Mouse (Mus musculus) megakaryocyte, adult 5-6 weeks (primary cell): ENCODE data around the gene Galnt10. TPM values are rescaled to one million over a fixed set of nuclear protein-coding genes. Genes with fewer than 3 reads are reported as not detected.

ENCODE experiments used
- total RNA-seq, 2 experiments: library from RNA; stranded (forward) in 1 of 2; stranded (reverse) in 1 of 2; fragments of 153-499, 151-499 nt in 1 of 2; fragments of 221-1000, 200-1000 nt in 1 of 2; gene quantifications; 2 replicates each; pipeline versions ENCODE4 v1.2.3 to v1.2.4; 2015 to 2017

Galnt10 gene
- total RNA-seq, 2 experiments from 2014 or later, result 16.6 to 28.7 TPM

Other genes starting within 250 kb of the Galnt10 start
- gene Fam114a2, start 126.8 kb upstream of the Galnt10 start, total RNA-seq (2015), result 40.8 and 43.6 TPM in 2 replicates
- gene Fam114a2, start 126.8 kb upstream of the Galnt10 start, total RNA-seq (2017), result 32.6 and 40.0 TPM in 2 replicates
- 39.9 and 47.9 TPM in 2 replicates for gene Mfap3, start 126.8 kb upstream of the Galnt10 start, total RNA-seq (2015)
- gene Mfap3, start 126.8 kb upstream of the Galnt10 start, total RNA-seq (2017), result 36.4 and 45.1 TPM in 2 replicates
- 23.2 and 25.0 TPM in 2 replicates for gene Sap30l, start 156.2 kb downstream of the Galnt10 start, total RNA-seq (2015)
- 17.1 and 18.6 TPM in 2 replicates for gene Sap30l, start 156.2 kb downstream of the Galnt10 start, total RNA-seq (2017)
- gene Hand1, start 187.4 kb downstream of the Galnt10 start, total RNA-seq (2015), result not detected in 2 replicates
- not detected in 2 replicates for gene Hand1, start 187.4 kb downstream of the Galnt10 start, total RNA-seq (2017)